Mouse (Mus musculus): ENCODE measurements around the gene Nfya.

DNA sequence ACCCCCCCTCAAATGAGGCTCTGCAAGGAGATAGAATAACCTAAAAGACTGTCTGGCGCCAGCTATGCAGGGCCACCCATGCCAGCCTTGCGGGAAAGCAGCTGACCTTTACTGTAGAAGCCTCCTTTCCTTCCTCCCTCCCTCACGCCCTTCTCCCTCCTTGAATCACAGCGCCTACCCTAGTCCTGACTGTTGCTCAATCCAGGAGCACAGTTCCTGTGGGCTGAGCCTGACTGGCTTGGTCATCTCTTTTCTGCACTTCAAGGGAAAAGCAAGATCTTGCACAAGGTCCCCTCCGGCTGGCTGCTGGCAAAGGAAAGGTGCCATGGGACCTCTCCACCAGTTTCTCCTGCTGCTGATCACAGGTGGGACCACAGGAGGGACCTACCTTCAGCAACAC lies 63.5 kb downstream of the Nfya start, which contains the start of gene Trem2:
- TF ChIP-seq CTCF (IDR thresholded peaks at IDR 0.05), result no peak
- TF ChIP-seq EP300 (IDR thresholded peaks at IDR 0.05; ENCODE audit: insufficient read depth, low read depth, low read length), result no peak
